8 mouse cellular contexts compared by ENCODE assay signal in the genomic region with DNA sequence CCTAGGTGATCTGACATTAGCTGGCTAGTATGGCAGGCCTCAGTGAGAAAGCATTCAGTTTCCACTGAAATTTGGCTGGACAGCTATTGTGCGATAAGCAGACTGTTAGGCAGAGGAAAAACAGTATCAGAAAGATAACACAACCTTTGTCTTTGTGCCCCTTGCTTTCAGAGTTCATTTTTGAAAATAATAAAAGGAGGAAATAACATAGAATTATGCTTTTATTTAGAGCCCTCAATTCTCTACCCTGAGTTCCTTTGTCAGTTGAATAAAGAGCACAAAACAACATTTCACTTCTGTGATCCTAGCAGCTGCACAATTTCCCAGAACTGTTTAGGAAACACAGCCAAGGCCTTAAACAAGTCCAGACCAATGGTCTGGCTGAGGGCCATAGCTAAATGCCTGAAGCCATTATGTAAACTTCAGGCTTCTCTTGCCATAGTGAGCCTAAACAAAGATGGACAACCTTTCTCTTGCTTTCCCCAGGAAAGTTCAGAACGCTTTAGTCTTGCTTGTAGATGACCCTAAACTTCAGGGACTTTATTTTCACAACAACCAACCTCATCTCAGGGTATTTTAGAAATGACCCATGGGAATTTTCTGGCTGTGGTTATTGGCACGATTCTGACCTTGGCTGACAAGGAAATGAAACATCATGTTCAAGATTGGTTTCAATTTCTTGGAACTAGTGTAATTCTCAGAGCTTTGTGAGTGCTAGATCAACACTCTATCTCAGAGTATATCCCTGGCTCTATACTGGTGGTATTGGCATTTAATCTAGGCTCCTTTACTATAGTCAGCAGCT. TPM values are rescaled to one million over a fixed set of nuclear protein-coding genes. Genes with fewer than 3 reads are reported as not detected.
DNase-seq lines count a peak whose midpoint lies in the region; TF ChIP-seq lines count a peak whose summit lies in the region.

No protein-coding gene starts in this region.

- TF ChIP-seq RAD21 in CH12.LX (IDR thresholded peaks at IDR 0.05; ENCODE audit: low read depth, low read length), result no peak; the same call in 1 of the 2 replicates

- H3K4me3 ChIP-seq in CH12.LX (replicated peaks in 1 of 3; ENCODE audit: low read depth in 2 of 3, low read length in 2 of 3, poor library complexity in 1 of 3), result no peak overlapping the region

- peak overlapping the region; percentile 22; the same call in 1 of the 2 replicates for H3K4me2 ChIP-seq in CH12.LX (ENCODE audit: insufficient read depth, low read depth, poor library complexity, severe bottlenecking)

- peak overlapping the region; percentile 98 for H3K27ac ChIP-seq in CH12.LX (ENCODE audit: insufficient read depth, low read depth)

- H3K79me2 ChIP-seq in CH12.LX (replicated peaks; ENCODE audit: control insufficient read depth, extremely low read depth, insufficient read depth, poor library complexity, severe bottlenecking), result peaks cover 3% of the 10 kb centered on the region; the same call in 1 of the 2 replicates

- peak overlapping the region; percentile 78 for H3K9ac ChIP-seq in CH12.LX (ENCODE audit: insufficient read depth, low read depth)

- dilution Hi-C loops in CH12.LX (cut with MboI; ENCODE audit: extremely low pct_ligation_motif_present, extremely low pct_unique_long_range_greater_than_20kb, low sequenced_read_pairs), result no loop called here

- peaks cover 2 to 11% of the 10 kb centered on the region in 2 experiments for H3K36me3 ChIP-seq in CH12.LX (replicated peaks in 1 of 2; ENCODE audit: control insufficient read depth in 1 of 2, insufficient read depth in 1 of 2, low read length in 1 of 2)

- no peaks in the 10 kb centered on the region for H3K27me3 ChIP-seq in CH12.LX (replicated peaks)

- peak; percentile 74 for DNase-seq in adrenal gland, adult 2 months
- DNase-seq in adrenal gland, postnatal 4 days (ENCODE audit: low spot score in 2 of 2), result no peak
- DNase-seq in CH12.LX (ENCODE audit: extremely low read depth), result no peak
- DNase-seq in gastrocnemius, adult 8-10 months (ENCODE audit: low spot score in 2 of 2), result peak; percentile 67 to 77
- DNase-seq in kidney, adult 18-20 months, result peak; percentile 74
- DNase-seq in lung, postnatal 14 days, result peak; percentile 81
- DNase-seq in embryo, embryonic 9.5 days (ENCODE audit: extremely low spot score), result no peak
- DNase-seq in retina, embryonic 14.5 days (ENCODE audit: low spot score), result no peak

- TF ChIP-seq POLR2A in CH12.LX (IDR thresholded peaks at IDR 0.05; ENCODE audit: low read depth, low read length), result no peak

- peak; percentile 74 for TF ChIP-seq EP300 in CH12.LX (IDR thresholded peaks at IDR 0.05; ENCODE audit: low read length)

- H3K9me3 ChIP-seq in CH12.LX (replicated peaks; ENCODE audit: low read length), result peaks cover 9% of the 10 kb centered on the region

- no peak for TF ChIP-seq CTCF in CH12.LX (conservative IDR thresholded peaks at IDR 0.05 in 1 of 2, IDR thresholded peaks at IDR 0.05 in 1 of 2; ENCODE audit: low read depth in 2 of 2, low read length in 2 of 2)

- in situ Hi-C loops in CH12.LX (cut with MboI; ENCODE audit: low pct_ligation_motif_present, low pct_unique_long_range_greater_than_20kb, low sequenced_read_pairs), result loop anchor here (5.0 kb wide), 1 partner anchor 48 kb away; the partner anchor contains the start of gene Clec2d

- peaks cover 37 to 55% of the 10 kb centered on the region in 2 experiments for H3K4me1 ChIP-seq in CH12.LX (ENCODE audit: control insufficient read depth in 1 of 2, insufficient read depth in 2 of 2)

TF ChIP-seq in CH12.LX, 34 proteins besides CTCF, POLR2A, EP300 and RAD21:
- TF ChIP-seq UBTF (IDR thresholded peaks at IDR 0.05; ENCODE audit: low read depth, low read length), result no peak
- TF ChIP-seq SMC3 (IDR thresholded peaks at IDR 0.05; ENCODE audit: low read depth, low read length), result no peak
- TF ChIP-seq USF1 (IDR thresholded peaks at IDR 0.05; ENCODE audit: low read depth, low read length), result no peak
- peak; percentile 71; the same call in 1 of the 2 replicates for TF ChIP-seq MEF2A (IDR thresholded peaks at IDR 0.05; ENCODE audit: borderline replicate concordance, low read depth, low read length)
- TF ChIP-seq ETS1 (conservative IDR thresholded peaks at IDR 0.05; ENCODE audit: low read depth, low read length), result peak; percentile 76
- peak; percentile 52; the same call in 1 of the 2 replicates for TF ChIP-seq JUND (conservative IDR thresholded peaks at IDR 0.05; ENCODE audit: low read depth, low read length)
- TF ChIP-seq POLR2AphosphoS2 (IDR thresholded peaks at IDR 0.05; ENCODE audit: low read depth, low read length), result peak; percentile 80
- no peak for TF ChIP-seq PAX5 (IDR thresholded peaks at IDR 0.05; ENCODE audit: low read length)
- no peak for TF ChIP-seq ELF1 (IDR thresholded peaks at IDR 0.05; ENCODE audit: low read depth, low read length)
- 0 out of 2 replicates have a peak, but pooled peaks have one; percentile 14 for TF ChIP-seq HCFC1 (IDR thresholded peaks at IDR 0.05; ENCODE audit: low read depth, low read length)
- TF ChIP-seq ZKSCAN1 (IDR thresholded peaks at IDR 0.05; ENCODE audit: borderline replicate concordance, low read depth, low read length), result no peak
- 0 out of 2 replicates have a peak, but pooled peaks have one; percentile 22 for TF ChIP-seq TBP (conservative IDR thresholded peaks at IDR 0.05; ENCODE audit: low read depth, low read length)
- no peak; the same call in 1 of the 2 replicates for TF ChIP-seq MAFK (IDR thresholded peaks at IDR 0.05; ENCODE audit: insufficient replicate concordance, low read length)
- peak; percentile 97 for TF ChIP-seq BHLHE40 (IDR thresholded peaks at IDR 0.05; ENCODE audit: low read depth, low read length)
- TF ChIP-seq RCOR1 (conservative IDR thresholded peaks at IDR 0.05; ENCODE audit: low read depth, low read length), result no peak; the same call in 1 of the 2 replicates
- peak; percentile 47; the same call in 1 of the 2 replicates for TF ChIP-seq CHD2 (IDR thresholded peaks at IDR 0.05; ENCODE audit: low read length)
- TF ChIP-seq MAZ (IDR thresholded peaks at IDR 0.05; ENCODE audit: low read depth, low read length), result 0 out of 2 replicates have a peak, but pooled peaks have one; percentile 36
- TF ChIP-seq MYC (IDR thresholded peaks at IDR 0.05; ENCODE audit: low read depth, low read length), result 0 out of 2 replicates have a peak, but pooled peaks have one; percentile 44
- peak; percentile 54; the same call in 1 of the 2 replicates for TF ChIP-seq TCF12 (IDR thresholded peaks at IDR 0.05; ENCODE audit: low read depth, low read length)
- TF ChIP-seq JUN (IDR thresholded peaks at IDR 0.05; ENCODE audit: insufficient read depth, low read depth, low read length), result no peak
- no peak for TF ChIP-seq ZNF384 (IDR thresholded peaks at IDR 0.05; ENCODE audit: low read depth, low read length)
- no peak for TF ChIP-seq USF2 (conservative IDR thresholded peaks at IDR 0.05; ENCODE audit: low read depth, low read length)
- peak; percentile 84 for TF ChIP-seq IRF4 (IDR thresholded peaks at IDR 0.05; ENCODE audit: low read depth, low read length)
- peak; percentile 65 for TF ChIP-seq SIN3A (IDR thresholded peaks at IDR 0.05; ENCODE audit: low read length)
- no peak for TF ChIP-seq E2F4 (IDR thresholded peaks at IDR 0.05; ENCODE audit: insufficient replicate concordance, low read depth, low read length)
TF ChIP-seq in CH12.LX: peak in this region for 13.

RNA-seq across cellular contexts. Expression of gene Cd69, which starts 45.3 kb away (rescaled TPM):
- total RNA-seq in adrenal gland, adult 2 months (2021), result under 1 TPM in 1 of 2 experiments, not detected in 1; 0.38 TPM
- polyA plus RNA-seq in adrenal gland, adult 2 months (2012; rRNA removed), result not detected in 2 replicates
- total RNA-seq in adrenal gland, postnatal 4 days (2021), result under 1 TPM in 1 of 2 experiments, not detected in 1; 0.34 TPM
- total RNA-seq in CH12.LX (2012; rRNA removed), result 112 and 132 TPM in 2 replicates
- 229 and 269 TPM in 2 replicates for total RNA-seq in CH12.LX (2014; rRNA removed)
- polyA plus RNA-seq in CH12.LX (2012; ENCODE audit: insufficient read length, low read depth), result 71.2 and 71.3 TPM in 2 replicates
- not detected for total RNA-seq in gastrocnemius, adult 8-10 months (2022)

RNA-seq across cellular contexts. Expression of gene Clec2d, which starts 49.6 kb away (rescaled TPM):
- 10 to 100 TPM; 44.0 to 49.6 TPM for total RNA-seq in adrenal gland, adult 2 months (2021)
- 2.7 and 3.3 TPM in 2 replicates for polyA plus RNA-seq in adrenal gland, adult 2 months (2012; rRNA removed)
- 10 to 100 TPM; 34.7 to 49.1 TPM for total RNA-seq in adrenal gland, postnatal 4 days (2021)
- 50.7 and 53.4 TPM in 2 replicates for total RNA-seq in CH12.LX (2012; rRNA removed)
- total RNA-seq in CH12.LX (2014; rRNA removed), result 19.7 and 25.9 TPM in 2 replicates
- polyA plus RNA-seq in CH12.LX (2012; ENCODE audit: insufficient read length, low read depth), result 5.1 and 6.0 TPM in 2 replicates
- total RNA-seq in gastrocnemius, adult 8-10 months (2022), result 10 to 100 TPM; 60.1 to 87.3 (median 74.7) TPM

Comparison
In these comparisons a context has a peak if more than half of its experiments do, and no peak if none do; other contexts are left out.
1. DNase-seq: peak in adrenal gland, adult 2 months (single experiment), gastrocnemius, adult 8-10 months (2 of 2), kidney, adult 18-20 months (single experiment) and lung, postnatal 14 days (single experiment); none in adrenal gland, postnatal 4 days (0 of 2), CH12.LX (single experiment), embryo, embryonic 9.5 days (single experiment) and retina, embryonic 14.5 days (single experiment).
2. RNA of gene Cd69, which starts 45.3 kb away (total RNA-seq): 112 to 269 TPM in CH12.LX; 0.38 TPM in adrenal gland, adult 2 months, 0.34 TPM in adrenal gland, postnatal 4 days and not detected in gastrocnemius, adult 8-10 months; every median in the first group is over 10 times any median in the second.